In genomic region chr14:7804558-7804905, GRCm38 (mm10) we compare ENCODE assay signal across 41 mouse cellular contexts. TPM values are rescaled to one million over a fixed set of nuclear protein-coding genes. Genes with fewer than 3 reads are reported as not detected.
"Had no signal": no experiment of that assay in that cellular context is flagged by ENCODE, and none has a peak within 500 bp of the region (broad histone marks: within the 10 kb centered on the region; RNA-seq: fewer than 3 reads in every experiment).

No protein-coding gene starts in this region.

- H3K4me1 ChIP-seq: hindbrain, embryonic 13.5 days; hindbrain, embryonic 15.5 days; kidney, embryonic 15.5 days; limb, embryonic 12.5 days had no signal

- ATAC-seq: intestine, embryonic 16.5 days had no signal

- DNase-seq: gastrocnemius, adult 2 months; gastrocnemius, postnatal 10 days; gastrocnemius, postnatal 25 days; heart, adult 2 months; heart, postnatal 14 days; heart, postnatal 36 days; kidney, adult 11 months; kidney, adult 2 months; kidney, adult 9 months; kidney, postnatal 14 days; kidney, postnatal 36 days; layer of hippocampus, adult 9-11 months; layer of hippocampus, postnatal 36 days; liver; liver, embryonic 13.5 days had no signal

- H3K27ac ChIP-seq: gastrocnemius, adult 2 months; heart, adult 2 months; heart, embryonic 13.5 days; heart, embryonic 15.5 days; hindbrain, embryonic 13.5 days; hindbrain, embryonic 15.5 days; hindbrain, postnatal 0 days; kidney, embryonic 15.5 days; kidney, postnatal 0 days; limb, embryonic 10.5 days; limb, embryonic 12.5 days; liver, embryonic 13.5 days had no signal

- H3K4me3 ChIP-seq: gastrocnemius, adult 2 months; heart, adult 2 months; heart, embryonic 13.5 days; heart, embryonic 15.5 days; hindbrain, embryonic 13.5 days; hindbrain, embryonic 15.5 days; kidney, embryonic 15.5 days; limb, embryonic 10.5 days; limb, embryonic 12.5 days; liver, embryonic 13.5 days had no signal

RNA-seq across cellular contexts. Expression of gene Gm26661, which starts 13.1 kb away (rescaled TPM):
- total RNA-seq: gastrocnemius, adult 2 months; gastrocnemius, postnatal 10 days; gastrocnemius, postnatal 25 days; gastrocnemius, postnatal 4 days; heart, adult 2 months; heart, postnatal 14 days; heart, postnatal 36 days; hematopoietic stem cell, adult 5-6 weeks; hindbrain, postnatal 0 days; layer of hippocampus, adult 18-20 months; layer of hippocampus, adult 8-10 months; layer of hippocampus, postnatal 14 days; layer of hippocampus, postnatal 36 days; left cerebral cortex, adult 18-20 months; left cerebral cortex, adult 8-10 months; left cerebral cortex, postnatal 10 days; left cerebral cortex, postnatal 36 days had no signal
- polyA plus RNA-seq: heart, adult 2 months; heart, embryonic 11.5 days; heart, embryonic 13.5 days; heart, embryonic 15.5 days; heart, postnatal 0 days; hindbrain, embryonic 11.5 days; hindbrain, embryonic 13.5 days; intestine, embryonic 14.5 days; intestine, embryonic 16.5 days; kidney, adult 2 months; kidney, embryonic 15.5 days; kidney, postnatal 0 days; large intestine, adult 2 months; limb, embryonic 10.5 days; limb, embryonic 12.5 days; limb, embryonic 14.5 days; liver, embryonic 11.5 days; liver, embryonic 13.5 days had no signal
